Mouse (Mus musculus) fibroblast of lung, adult 2 months (primary cell): ENCODE data around the gene Gm20388.
A peak's percentile ranks its signal among the peaks of the same experiment; 100 is the strongest.
"Not testable (repeated sequence)": the region's sequence is repeated elsewhere in the genome, so short reads cannot be mapped to it uniquely, and the experiment has no call there.

ENCODE experiments used
- DNase-seq: peaks from one replicate; pipeline ENCODE4 v3.0.0-alpha.2; 2011; ENCODE audit warnings: low read depth

The Gm20388 gene

DNA sequence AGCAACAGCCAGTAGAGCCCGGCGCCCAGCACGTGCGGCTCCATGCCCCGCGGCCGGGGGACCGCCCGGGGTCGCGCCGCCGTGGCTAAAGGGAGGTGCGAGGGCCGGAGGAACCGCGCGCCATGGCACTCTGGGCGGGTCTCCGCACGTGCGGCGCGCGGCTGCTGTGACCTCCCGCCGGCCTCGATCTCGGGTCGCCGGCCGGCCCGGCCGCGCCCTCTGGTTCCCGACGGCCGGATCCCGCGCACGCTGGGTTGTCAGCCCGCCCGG lies 2640.3 kb downstream of the Gm20388 start:
- DNase-seq, result no peak

DNA sequence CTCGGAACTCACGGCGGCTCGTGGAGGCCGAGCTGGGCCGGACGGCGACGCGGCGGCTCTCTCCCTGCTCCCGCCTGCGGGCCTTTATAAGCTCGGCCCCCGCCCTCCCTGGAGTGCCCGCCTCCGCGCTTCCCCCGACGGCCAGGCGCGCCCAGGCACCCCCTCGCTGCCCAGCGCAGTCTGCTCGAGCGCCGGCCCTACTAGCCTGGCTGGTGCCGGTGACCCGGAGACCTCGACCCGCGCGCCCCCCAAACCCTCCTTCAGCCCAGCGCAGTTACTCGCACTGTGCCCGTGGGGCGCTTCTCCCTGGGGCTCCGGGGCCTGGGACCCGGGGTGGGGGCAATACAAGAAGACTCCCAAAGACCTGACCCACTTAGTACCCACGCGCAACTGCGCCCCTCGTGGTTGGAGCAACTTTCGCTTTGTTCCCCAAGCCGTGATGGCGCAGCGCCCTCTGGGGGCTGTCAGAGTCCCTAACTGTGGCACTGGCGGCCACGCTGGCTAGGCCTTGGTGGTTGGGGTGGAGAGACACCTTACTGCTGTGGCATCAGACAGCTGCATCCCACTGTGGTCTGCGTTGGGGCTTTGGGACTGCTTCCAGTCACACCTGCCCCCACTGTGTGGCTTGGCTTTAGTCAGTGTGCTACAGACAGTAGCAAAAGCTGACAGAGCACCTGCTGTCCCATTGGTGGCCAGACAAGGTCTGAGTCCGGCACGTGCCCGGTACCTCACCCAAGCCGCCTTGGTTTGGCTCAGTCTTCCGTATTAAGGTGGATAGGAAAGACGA lies 2640.8 kb downstream of the Gm20388 start, which contains the start of gene Piezo1:
Gene Piezo1 (minus strand): TSS at position 65 of the 787 bp plus-strand sequence.
- peak; percentile 75 for DNase-seq

DNA sequence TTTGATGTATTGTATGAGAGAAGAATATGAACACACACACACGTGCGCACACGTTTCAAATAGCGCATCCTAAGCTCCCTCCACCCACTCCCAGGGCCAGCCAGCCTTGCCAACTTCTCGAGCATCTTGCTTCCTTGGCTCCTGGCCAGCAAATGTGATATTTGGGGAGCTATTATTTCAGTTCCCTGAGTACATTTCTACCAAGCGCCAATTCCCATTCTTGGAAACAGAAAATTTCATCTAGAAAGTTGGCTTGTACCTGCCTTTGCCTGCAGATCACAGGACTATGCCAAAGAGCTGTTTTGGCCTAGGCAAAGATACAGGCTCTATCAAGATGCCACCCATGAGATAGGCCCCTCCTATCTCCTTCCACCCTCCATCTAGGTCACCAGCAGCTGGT lies 2644.1 kb downstream of the Gm20388 start:
- DNase-seq, result no peak

DNA sequence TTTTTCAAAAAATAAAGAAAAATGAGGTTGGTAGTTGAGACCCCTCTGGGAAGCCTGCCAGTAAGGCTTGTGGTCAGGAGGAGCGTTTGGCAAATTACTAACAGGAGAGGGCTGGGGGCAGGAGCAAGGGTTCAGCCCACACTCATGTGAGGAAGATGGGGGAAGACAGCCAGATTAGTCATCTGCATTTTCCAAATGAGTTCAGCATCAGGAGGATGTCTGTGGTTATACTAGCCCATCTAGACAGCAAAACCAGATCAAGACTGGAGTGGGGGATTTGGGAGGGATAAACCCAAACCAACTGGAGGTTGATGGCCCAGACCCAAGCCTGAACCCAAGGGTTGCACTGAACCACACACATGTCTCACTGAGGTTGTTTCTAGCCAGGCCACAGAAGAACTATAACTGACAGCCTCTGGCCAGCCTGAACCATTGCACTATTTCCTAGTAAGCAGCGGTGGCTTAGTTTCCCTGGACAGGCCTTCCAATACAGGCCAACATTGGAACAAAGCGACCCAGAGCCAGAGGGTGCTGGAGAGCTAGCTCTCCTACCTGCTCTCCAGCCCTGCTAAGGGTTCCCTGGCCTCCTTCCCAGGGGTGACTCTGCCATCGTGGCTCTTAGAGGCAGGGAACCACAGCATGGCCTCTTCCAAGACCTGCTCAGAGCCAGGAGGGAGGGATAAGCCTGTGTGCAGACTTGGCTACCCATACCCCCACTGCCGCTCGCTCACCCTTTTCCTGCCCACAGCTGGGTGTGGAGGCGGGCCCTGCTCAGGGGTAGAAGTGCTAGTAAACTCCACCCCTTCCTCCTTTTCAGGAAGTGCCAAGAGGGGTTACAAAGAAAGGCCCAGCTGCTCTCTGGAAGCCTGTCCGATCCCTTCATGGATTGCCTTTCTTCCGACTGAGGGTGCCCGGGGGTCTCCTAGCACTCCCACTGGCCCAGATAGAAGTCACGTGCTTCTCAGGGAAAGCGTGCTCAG lies 2645.7 kb downstream of the Gm20388 start:
- peak; percentile 98 for DNase-seq

DNA sequence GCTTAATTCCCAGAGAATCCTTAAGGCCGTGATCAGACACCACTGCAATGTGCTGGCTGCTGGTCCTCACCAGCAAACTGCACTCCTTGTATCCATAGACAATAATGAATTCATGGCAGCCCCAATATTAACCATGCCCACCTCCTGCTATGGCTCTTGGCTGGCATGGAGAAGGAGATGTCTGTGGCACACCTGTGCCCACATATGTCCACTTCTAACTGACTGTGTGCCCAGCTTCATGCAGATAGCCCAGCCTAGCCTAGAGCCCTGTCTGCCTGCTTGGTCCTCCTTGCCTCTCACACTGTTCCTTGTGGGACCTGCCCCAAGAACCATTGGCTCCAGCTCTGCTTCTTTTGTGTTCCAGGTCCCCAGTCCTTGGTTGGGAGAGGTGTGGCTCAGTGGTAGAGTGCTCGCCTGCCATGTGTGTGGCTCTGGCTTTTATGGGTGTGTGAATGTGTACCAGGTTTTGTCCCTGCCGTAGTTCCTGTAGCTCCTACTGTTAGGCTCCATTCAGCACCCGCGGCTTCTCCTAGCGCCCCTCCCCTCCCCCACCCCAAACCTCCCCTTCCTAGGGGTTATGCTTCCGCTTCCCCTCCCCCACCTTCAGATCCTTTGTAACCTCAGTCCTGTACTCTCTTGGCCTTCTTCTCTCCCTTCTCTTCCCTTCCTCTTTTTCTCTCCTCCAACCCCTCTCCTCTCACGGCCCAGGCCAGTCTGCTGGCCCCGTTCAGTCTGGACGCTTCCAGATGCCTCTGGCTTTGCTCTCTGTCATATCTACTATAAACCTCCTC lies 2646.8 kb downstream of the Gm20388 start:
- DNase-seq, result no peak

DNA sequence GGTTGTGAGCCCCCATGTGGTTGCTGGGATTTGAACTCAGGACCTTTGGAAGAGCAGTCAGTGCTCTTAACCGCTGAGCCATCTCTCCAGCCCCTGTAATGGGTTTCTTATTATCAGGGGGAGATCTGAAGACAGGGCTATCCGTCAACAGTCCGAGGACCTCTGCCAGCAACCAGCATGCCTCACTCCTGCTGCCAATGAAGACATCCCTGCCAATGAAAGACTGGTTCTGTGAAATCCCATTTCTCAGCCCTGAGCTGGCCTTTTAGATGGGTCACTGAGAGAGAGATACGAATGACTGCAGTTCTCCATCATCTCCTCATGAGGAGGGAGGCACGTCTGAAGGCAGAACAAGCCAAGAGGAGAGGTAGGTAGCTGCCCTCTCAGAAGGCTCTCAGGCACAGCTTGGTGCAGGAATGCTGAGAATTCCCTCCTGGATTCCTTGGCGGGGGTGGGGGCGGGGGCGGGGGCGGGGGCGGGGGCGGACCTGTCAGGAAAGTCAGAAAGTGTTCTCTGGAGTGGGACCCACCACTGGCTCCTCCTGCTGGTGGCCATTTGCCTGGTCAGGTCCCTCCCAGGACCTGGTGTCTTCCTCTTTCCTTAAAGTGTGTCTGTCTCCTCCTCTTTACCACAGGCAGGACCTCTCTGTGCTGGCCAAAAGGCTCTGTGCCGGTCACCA lies 2648.2 kb downstream of the Gm20388 start:
- DNase-seq, result no peak

DNA sequence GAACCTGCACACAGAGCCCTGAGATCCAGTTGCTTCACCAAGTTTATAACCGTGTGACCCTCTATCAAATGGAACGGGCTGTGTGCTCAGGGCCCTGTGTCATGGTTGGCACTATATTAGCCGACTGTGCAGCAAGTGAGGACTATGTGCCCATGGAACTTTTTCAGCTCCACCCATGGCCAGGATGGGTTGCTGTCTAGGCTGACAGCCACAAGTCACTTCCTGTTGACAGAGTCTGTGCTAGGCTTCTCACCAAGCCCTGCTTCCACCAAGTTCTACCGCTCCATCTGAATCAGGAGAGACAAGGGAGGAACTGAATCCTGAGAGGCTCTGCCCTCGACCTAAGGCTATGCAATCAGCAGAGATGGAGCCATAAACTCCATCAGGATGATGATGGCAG lies 2650.6 kb downstream of the Gm20388 start:
- no peak for DNase-seq

DNA sequence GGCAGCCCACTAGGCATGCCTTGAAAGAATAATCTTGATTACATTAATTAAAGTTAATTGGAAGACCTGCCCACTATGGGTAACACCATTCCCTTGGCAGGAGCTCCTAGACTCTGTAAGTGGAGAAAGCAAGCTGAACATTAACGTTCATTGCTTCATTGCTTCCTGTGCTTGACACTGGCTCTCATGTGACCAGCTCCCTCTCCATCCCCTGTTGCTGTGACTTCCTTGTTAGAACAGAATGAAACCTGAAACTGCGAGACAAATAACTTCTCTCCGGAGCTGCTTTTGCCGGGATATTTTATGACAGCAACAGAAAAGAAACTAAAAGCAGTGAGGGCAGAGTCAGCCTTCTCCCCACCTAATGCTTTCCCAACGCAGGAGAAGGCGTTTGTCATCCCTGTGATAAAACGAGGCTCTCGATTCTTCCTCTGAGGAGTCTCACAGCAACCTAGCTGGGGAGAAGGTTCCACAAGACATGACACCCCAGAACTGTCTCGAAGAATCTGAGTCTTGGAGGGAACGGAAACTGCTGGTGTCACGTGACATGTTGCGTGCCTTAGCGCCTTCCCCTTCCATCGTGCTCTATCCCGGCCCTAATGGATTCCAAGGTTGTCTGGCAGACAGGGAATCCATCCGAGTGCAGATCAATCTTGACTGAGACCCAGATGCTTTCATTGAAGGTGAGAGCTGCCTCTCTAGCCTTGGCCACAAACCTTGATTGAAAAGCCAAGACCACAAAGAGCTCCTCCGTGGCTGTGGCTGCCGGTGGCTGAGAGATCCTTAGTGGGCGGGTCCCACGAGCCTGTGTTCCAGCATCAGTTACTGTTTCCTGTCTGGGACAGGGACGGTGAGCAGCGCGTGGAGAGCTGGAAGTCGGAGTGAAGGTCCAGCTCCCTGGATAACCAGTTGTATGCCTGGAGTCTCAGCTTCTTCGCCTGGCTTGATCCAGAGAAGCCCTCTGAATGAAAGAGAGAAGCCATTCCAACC lies 2654.0 kb downstream of the Gm20388 start:
- DNase-seq, result no peak

DNA sequence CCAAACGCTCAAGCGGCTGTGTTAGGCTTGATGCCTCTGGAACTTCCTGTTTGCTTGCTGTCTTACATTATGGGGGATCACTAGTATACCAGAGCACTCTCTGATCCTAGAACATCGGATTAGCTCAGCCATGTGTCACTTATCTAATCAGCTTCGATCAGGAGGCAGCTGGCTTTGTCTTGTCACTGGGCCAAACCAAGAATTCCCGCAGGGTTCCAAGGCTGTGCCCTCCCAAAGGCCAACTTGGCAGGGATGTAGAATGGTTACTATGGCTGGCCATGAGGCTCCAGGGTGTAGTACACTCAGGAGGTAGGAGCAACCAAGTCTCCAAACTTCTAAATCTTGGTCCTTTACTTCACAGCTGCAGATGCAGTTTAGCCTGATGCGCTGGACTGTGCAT lies 2656.1 kb downstream of the Gm20388 start:
- DNase-seq, result no peak

DNA sequence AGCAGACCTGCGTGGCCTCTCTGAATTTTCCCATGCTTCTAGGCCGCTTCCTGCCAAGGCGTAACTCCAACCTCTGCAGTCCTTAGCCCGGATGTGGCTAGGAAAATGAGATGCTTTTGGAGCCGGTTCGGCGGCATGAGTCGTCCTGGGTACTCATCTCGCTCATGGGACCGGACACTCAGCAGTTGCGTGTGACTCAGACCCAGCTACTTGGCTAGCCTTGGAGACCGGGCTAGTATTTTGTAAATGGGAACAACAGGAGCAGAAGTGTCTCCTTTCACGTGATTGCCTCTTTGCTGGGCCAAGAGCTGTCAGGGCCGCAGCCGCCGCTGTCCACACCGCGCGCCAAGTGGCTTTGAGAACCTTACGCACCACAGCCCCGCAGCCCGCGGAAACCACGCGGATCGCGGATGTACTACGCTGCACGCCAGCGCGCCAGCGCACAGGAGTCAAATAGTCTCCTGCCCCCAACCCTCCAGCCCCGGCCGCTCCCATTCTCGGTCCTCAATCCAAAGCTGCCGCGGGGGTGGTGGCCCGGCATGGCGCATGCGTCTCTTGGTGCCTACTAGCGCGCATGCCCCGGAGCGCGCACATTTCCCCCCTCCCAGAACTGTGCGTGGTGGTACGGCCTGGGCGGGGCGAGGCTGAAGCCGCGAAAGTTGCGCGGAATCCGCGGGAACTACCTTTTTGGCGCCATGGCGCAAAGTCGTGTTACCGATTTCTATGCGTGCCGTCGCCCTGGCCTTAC lies 2656.9 kb downstream of the Gm20388 start, which contains the start of gene Cdt1:
Gene Cdt1 (plus strand): TSS at position 655 of the 748 bp plus-strand sequence.
- DNase-seq, result peak; percentile 98

DNA sequence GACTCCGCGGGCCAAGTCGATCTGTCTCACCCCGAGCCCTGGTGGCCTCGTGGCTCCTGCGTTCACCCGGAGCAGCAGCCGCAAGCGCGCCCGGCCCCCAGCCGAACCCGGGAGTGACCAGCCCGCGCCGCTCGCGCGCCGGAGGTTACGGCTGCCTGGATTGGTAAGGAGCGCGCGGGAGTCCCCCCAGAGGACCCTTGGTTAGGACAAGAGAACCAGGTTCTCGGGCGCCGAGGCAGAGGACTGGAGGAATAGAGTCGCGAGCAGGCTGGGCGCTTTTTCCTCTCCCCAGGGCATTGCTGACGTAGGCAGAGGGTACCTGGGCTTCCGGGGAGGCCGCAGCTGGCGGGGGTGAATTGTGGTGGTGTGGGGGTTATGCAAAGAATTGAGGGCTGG lies 2657.5 kb downstream of the Gm20388 start:
- DNase-seq, result no peak

DNA sequence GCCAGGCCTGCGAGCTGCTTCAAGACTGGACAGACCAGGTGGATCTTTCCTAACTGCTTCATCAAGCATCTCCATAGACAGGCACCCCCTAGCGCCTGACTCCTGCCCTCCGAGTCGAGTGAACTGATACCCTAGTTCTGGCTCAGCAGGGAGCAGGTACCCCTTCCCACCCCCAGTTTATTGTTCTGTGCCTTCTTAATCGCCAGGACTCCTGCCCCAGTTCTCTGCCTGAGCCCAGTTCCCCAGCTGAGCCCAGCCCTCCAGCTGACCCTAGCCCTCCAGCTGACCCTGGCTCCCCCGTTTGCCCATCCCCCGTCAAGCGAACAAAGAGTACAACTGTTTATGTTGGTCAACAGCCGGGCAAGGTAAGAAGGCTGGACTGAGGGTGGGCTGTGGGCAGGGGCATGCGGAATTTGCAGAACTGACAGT lies 2658.3 kb downstream of the Gm20388 start:
- no peak for DNase-seq

DNA sequence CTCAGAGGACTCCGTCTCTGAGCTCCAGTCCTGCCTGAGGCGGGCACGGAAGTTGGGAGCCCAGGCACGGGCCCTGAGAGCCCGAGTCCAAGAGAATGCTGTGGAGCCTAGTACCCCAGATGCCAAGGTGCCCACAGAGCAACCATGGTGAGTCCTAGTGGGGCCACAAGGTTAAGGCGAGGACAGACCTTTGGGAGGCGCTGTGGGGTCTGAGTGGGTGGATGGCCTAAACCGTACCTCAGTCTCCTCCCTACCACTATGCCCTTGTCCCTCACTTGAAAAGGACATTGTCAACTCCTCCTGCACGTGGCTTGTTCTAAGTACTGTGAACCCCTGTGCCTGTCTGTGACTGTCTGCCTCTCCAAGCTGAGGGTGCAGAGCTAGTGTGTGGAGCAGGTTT lies 2658.7 kb downstream of the Gm20388 start:
- DNase-seq, result no peak

DNA sequence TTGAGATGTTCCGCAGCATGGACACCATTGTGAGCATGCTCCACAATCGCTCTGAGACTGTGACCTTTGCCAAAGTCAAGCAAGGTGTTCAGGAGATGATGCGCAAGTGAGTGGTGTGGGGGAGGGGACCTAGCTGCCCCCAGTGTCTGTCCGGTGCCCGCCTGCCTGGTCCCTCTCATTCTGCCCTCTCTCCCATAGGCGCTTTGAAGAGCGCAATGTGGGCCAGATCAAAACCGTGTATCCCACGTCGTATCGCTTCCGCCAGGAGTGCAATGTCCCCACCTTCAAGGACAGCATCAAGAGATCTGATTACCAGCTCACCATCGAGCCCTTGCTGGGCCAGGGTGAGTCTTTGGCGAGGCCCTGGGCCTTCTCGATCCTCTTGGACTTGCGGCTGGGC lies 2659.4 kb downstream of the Gm20388 start:
- no peak for DNase-seq

DNA sequence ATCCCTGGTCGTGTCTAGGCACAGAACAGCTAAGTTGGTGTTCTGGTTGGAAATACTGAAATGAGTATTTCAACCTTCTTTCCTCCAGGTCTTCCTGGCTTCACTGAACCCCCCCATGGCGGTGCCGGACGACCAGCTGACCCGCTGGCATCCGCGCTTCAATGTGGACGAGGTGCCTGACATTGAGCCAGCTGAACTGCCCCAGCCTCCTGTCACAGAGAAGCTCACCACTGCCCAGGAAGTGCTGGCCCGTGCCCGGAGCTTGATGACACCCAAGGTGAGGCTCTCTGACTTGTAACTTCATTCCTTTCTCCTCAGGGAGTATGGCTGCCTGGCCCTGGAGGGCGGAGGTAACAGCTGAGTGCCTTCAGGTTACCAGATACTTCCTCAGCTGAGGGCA lies 2660.5 kb downstream of the Gm20388 start:
- no peak for DNase-seq

DNA sequence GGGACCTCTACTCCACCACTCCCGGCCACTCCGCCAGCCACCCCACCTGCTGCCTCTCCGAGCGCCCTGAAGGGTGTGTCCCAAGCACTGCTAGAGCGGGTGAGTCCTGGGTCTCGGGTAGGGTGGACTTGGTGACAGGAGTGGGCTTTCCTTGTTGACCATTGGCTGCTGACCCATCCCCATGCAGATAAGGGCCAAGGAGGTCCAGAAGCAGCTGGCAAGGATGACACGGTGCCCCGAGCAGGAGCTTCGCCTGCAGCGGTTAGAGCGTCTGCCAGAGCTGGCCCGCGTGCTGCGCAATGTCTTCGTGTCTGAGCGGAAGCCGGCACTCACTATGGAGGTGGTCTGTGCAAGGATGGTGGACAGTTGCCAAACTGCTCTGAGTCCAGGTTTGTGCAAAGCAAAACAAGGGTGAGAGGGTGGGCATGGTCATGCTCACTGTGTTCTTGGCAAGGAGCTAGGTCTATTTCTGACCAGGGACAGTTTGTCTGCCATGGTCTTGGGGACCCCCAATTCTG lies 2661.2 kb downstream of the Gm20388 start:
- no peak for DNase-seq

DNA sequence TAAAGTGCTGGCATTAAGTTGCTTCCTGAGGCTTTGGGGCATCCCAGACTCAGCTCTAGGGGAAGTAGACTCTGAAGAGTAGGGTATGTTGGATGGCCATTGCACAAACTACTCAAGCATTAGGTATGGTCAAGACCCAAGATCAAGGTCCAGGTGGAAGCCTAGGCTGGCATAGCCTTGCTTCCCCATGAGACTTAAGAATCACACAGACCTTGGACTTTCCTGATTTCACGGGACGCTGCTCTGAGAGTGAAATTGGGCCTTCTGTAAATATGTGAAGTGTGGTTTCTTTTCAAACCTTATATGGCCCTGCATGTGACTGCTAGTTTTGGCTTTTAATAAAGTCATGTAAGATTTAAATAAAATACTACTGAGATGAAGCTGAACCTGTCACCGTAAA lies 2662.1 kb downstream of the Gm20388 start:
- no peak for DNase-seq

DNA sequence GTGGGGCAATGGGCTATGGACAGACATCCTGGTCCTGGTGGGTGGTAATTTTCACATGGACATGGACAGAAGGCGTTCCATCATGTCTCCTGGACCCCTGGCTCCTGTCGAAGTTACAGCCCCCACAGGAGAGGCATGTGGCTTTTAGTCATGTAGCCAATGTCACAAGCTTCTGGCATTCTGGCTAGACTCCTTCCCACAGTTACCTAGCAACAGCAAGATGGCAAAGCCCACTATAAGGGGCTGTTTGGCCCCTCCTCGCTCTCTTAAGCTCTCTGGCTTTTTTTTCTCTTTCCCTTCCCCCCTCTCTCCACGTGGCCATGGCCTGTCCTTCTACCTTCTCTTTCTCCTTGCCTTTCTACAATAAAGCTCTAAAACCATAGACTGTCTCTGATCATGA lies 2662.5 kb downstream of the Gm20388 start:
- DNase-seq, result not testable (repeated sequence)

DNA sequence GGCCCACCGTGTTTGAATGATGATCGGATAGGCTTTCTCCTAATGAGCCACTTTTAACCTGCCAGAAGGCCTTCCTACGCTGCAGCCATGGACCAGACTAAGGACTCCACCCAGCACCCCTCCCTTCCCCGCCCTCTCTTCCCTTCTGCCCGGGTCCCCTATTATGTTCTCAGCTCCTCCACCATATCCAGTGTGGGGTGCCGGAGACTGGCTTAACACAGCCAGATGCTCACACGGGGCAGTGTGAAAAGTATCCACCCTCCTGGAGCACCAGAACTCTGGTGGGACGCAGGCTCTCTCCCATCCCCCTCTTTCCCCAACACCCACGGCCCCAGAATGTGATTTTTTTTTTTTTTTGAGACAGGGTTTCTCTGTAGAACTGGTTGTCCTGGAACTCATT lies 2662.9 kb downstream of the Gm20388 start:
- no peak for DNase-seq

DNA sequence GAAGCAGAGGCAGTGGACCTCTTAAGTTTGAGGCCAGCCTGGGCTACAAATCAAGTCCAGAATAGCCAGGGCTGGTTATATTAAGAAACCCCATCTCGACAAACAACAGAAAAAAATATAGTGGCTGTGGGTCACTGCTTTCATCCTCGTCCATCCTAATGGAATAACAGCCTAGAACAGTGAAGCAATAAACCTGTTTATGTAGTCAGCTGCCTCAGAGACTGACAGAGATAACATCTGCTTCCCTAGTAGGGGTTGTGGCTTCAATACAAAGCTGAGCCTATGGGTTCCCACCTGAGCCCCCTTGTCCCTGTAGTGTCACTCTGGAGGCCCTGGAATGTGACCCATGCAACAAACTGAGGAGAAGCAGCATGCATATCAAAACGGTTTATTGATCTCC lies 2663.6 kb downstream of the Gm20388 start:
- DNase-seq, result no peak
